Mouse (Mus musculus): Measurements from ENCODE around the gene Lyz1.

DNA sequence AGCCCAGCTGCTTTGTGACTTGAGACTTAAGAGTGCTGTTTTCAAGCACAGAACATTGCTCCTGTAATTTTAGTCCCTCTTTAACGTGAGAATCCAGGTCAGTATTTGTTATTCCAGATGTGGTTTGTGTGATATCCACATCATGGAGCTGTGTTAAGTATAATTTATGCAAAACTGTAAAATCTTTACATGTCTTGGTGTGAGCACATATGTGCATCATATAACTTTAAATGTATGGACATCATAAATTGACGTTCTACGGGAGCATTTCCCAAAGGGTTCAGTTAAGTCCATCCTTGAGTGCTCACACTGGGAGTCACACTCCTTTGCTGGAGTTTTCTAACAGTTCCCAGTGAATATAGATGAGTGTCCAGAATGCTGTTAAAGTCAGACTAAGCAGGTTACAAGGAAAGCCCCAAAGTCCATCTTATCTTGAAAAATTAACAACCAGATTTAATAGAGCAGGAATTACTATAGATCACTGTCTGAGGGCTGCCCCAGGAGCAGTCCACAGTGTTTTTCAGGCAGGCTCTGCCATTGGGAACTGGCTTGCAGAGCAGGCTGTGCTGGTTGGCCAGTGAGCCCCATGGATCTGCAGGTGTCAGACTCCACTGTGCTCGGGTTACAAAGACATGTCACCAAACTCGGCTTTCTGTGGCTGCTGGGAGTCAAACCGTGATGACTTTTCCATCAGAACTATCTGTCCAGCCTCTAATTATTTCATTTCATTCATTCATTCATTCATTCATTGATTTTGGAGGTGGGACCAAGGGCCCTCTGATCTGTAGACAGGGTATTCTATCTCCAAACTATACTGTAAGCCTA is 2.4 kb downstream of the Lyz1 start:
- TF ChIP-seq CTCF (IDR thresholded peaks at IDR 0.05; ENCODE audit: low read depth) (no peak), EP300 (IDR thresholded peaks at IDR 0.05; ENCODE audit: low read depth) (no peak)

Data from heart, postnatal 0 days (tissue).